Mouse (Mus musculus) hindbrain, embryonic 16.5 days (tissue): ENCODE results near the gene Tomm40. TPM values are rescaled to one million over a fixed set of nuclear protein-coding genes. Genes with fewer than 3 reads are reported as not detected.

Source experiments
- ATAC-seq: fragments of 200-750 bp; cut with Nextera tagmentation; 2 replicates; pipeline ENCODE4 v1.8.0; 2017; ENCODE audit warnings: moderate TSS enrichment, moderate library complexity
- H3K27ac ChIP-seq: fragments of 300-500 bp; sonication (generic); 2 replicates; pipeline ENCODE4 v1.5.1; 2014; ENCODE audit warnings: low read depth, mild to moderate bottlenecking, control low read depth, low read length, moderate library complexity
- H3K27me3 ChIP-seq: fragments of 300-500 bp; sonication (generic); replicated peaks from 2 replicates; pipeline ENCODE4 v1.6.1; 2014; ENCODE audit warnings: low read length; ENCODE audit not compliant: control insufficient read depth, insufficient read depth
- H3K36me3 ChIP-seq: fragments of 300-500 bp; sonication (generic); 2 replicates; pipeline ENCODE4 v1.6.1; 2014; ENCODE audit warnings: mild to moderate bottlenecking, low read length, moderate library complexity, mixed read lengths; ENCODE audit not compliant: control insufficient read depth, insufficient read depth
- H3K4me1 ChIP-seq: fragments of 300-500 bp; sonication (generic); 2 replicates; pipeline ENCODE4 v1.6.1; 2014; ENCODE audit warnings: low read depth, low read length; ENCODE audit not compliant: control insufficient read depth, insufficient read depth
- H3K4me2 ChIP-seq: fragments of 300-500 bp; sonication (generic); 2 replicates; pipeline ENCODE4 v1.6.1; 2014; ENCODE audit warnings: mild to moderate bottlenecking, low read length, control low read depth, moderate library complexity
- H3K4me3 ChIP-seq: fragments of 300-500 bp; sonication (generic); 2 replicates; pipeline ENCODE4 v1.5.1; 2014; ENCODE audit warnings: mild to moderate bottlenecking, low read length, control low read depth, moderate library complexity
- H3K9ac ChIP-seq: fragments of 300-500 bp; sonication (generic); 2 replicates; pipeline ENCODE4 v1.6.1; 2014; ENCODE audit warnings: low read depth, mild to moderate bottlenecking, control low read depth, low read length, moderate library complexity
- H3K9me3 ChIP-seq: fragments of 300-500 bp; sonication (generic); 2 replicates; pipeline ENCODE4 v1.6.1; 2014; ENCODE audit warnings: mild to moderate bottlenecking, low read length, moderate library complexity; ENCODE audit not compliant: control insufficient read depth
- WGBS: fragments of 180-500 bp; shearing (Covaris S2); extraction: QIAGEN DNeasy Blood & Tissue Kit; methylation state at CpG from one replicate; pipeline ENCODE4 v1.1.7; 2014; 5-methylcytosine and 5-hydroxymethylcytosine counted together
- polyA plus RNA-seq: library from polyadenylated mRNA; unstranded; fragments of >200 nt; fragmentation: Nextera tagmentation; extraction: Ambion mirVana; gene quantifications from 2 replicates; pipeline ENCODE4 v1.2.1, GENCODE M21; 2015

Gene Tomm40
- polyA plus RNA-seq: 134 and 135 TPM in 2 replicates

GRCm38 (mm10) chr7:19715239-19716054 is at the start of gene Tomm40:
TSS of gene Tomm40 (minus strand) at chr7:19715438.
- ATAC-seq: peak; percentile 99
- Histone ChIP-seq H3K9ac (peak within 1 kb of the TSS; percentile 84), H3K36me3 (peaks cover 5% of the 10 kb centered on the region), H3K4me1 (peaks cover 16% of the 10 kb centered on the region), H3K9me3 (no peaks in the 10 kb centered on the region), H3K4me2 (peak within 1 kb of the TSS; percentile 74), H3K4me3 (peak within 1 kb of the TSS; percentile 75), H3K27me3 (no peaks in the 10 kb centered on the region), H3K27ac (peak within 1 kb of the TSS; percentile 91)
- under 1% methylated on average over 54 of the region's 59 CpGs for WGBS

- Histone ChIP-seq H3K36me3 (no peaks in the 10 kb centered on the region; the same call in 1 of the 2 replicates), H3K27ac (no peak overlapping the region), H3K4me3 (no peak overlapping the region), H3K4me1 (peaks cover 2% of the 10 kb centered on the region), H3K27me3 (peaks cover 10% of the 10 kb centered on the region), H3K4me2 (no peak overlapping the region), H3K9me3 (no peaks in the 10 kb centered on the region), H3K9ac (no peak overlapping the region)
- WGBS: 91% methylated on average over 8 of the region's 9 CpGs
- ATAC-seq: no peak
Observed at GRCm38 (mm10) chr7:19764581-19764980, 49.3 kb upstream of the Tomm40 start.

- no peaks in the 10 kb centered on the region; the same call in 1 of the 2 replicates for H3K36me3 ChIP-seq
- peaks cover 4% of the 10 kb centered on the region for H3K27me3 ChIP-seq
- no peak for ATAC-seq
- no peak overlapping the region for H3K4me3 ChIP-seq
- H3K4me2 ChIP-seq: no peak overlapping the region
- H3K4me1 ChIP-seq: no peaks in the 10 kb centered on the region
- no peak overlapping the region for H3K27ac ChIP-seq
- H3K9me3 ChIP-seq: no peaks in the 10 kb centered on the region
- H3K9ac ChIP-seq: no peak overlapping the region
- WGBS: 87% methylated on average over 13 of the region's 13 CpGs
Observed at GRCm38 (mm10) chr7:19763829-19764477, 48.7 kb upstream of the Tomm40 start.

GRCm38 (mm10) chr7:19762283-19762682 is 47.0 kb upstream of the Tomm40 start:
- H3K4me2 ChIP-seq: no peak overlapping the region
- no peak overlapping the region for H3K4me3 ChIP-seq
- H3K27ac ChIP-seq: no peak overlapping the region
- no peaks in the 10 kb centered on the region for H3K4me1 ChIP-seq
- H3K9ac ChIP-seq: no peak overlapping the region
- H3K27me3 ChIP-seq: no peaks in the 10 kb centered on the region; the same call in 1 of the 2 replicates
- no peaks in the 10 kb centered on the region; the same call in 1 of the 2 replicates for H3K36me3 ChIP-seq
- ATAC-seq: no peak
- 82% methylated on average over 11 of the region's 11 CpGs for WGBS
- no peaks in the 10 kb centered on the region for H3K9me3 ChIP-seq

GRCm38 (mm10) chr7:19760021-19760420 is 44.8 kb upstream of the Tomm40 start:
- no peak for ATAC-seq
- 91% methylated on average over 13 of the region's 13 CpGs for WGBS
- no peaks in the 10 kb centered on the region; the same call in 1 of the 2 replicates for H3K36me3 ChIP-seq

GRCm38 (mm10) chr7:19758623-19759022 is 43.4 kb upstream of the Tomm40 start:
- no peak for ATAC-seq
- Histone ChIP-seq H3K27me3 (no peaks in the 10 kb centered on the region), H3K9me3 (no peaks in the 10 kb centered on the region), H3K9ac (no peak overlapping the region), H3K4me1 (no peaks in the 10 kb centered on the region), H3K27ac (no peak overlapping the region), H3K4me2 (no peak overlapping the region), H3K36me3 (no peaks in the 10 kb centered on the region; the same call in 1 of the 2 replicates), H3K4me3 (no peak overlapping the region)
- 86% methylated on average over 13 of the region's 13 CpGs for WGBS

More at GRCm38 (mm10) chr7:19760021-19760420, 44.8 kb upstream of the Tomm40 start:
- no peaks in the 10 kb centered on the region for H3K4me1 ChIP-seq
- no peak overlapping the region for H3K27ac ChIP-seq
- no peaks in the 10 kb centered on the region for H3K27me3 ChIP-seq
- no peaks in the 10 kb centered on the region for H3K9me3 ChIP-seq
- H3K4me2 ChIP-seq: no peak overlapping the region
- no peak overlapping the region for H3K9ac ChIP-seq
- no peak overlapping the region for H3K4me3 ChIP-seq

- ATAC-seq: no peak
- Histone ChIP-seq H3K27ac (peak overlapping the region; percentile 47; the same call in 1 of the 2 replicates), H3K4me2 (no peak overlapping the region), H3K9ac (no peak overlapping the region), H3K27me3 (no peaks in the 10 kb centered on the region), H3K36me3 (no peaks in the 10 kb centered on the region), H3K4me1 (no peaks in the 10 kb centered on the region), H3K4me3 (no peak overlapping the region), H3K9me3 (no peaks in the 10 kb centered on the region)
- 75% methylated on average over 23 of the region's 24 CpGs for WGBS
Observed at GRCm38 (mm10) chr7:19755851-19756786, 40.9 kb upstream of the Tomm40 start.

GRCm38 (mm10) chr7:19755008-19755407 is 39.8 kb upstream of the Tomm40 start:
- 85% methylated on average over 2 of the region's 2 CpGs for WGBS
- no peak for ATAC-seq
- Histone ChIP-seq H3K4me1 (peaks cover 4% of the 10 kb centered on the region; the same call in 1 of the 2 replicates), H3K4me3 (no peak overlapping the region), H3K27ac (no peak overlapping the region), H3K27me3 (no peaks in the 10 kb centered on the region), H3K9me3 (no peaks in the 10 kb centered on the region), H3K9ac (no peak overlapping the region), H3K36me3 (no peaks in the 10 kb centered on the region), H3K4me2 (no peak overlapping the region)
